Mouse (Mus musculus): ENCODE results near the gene Calm2.

DNA sequence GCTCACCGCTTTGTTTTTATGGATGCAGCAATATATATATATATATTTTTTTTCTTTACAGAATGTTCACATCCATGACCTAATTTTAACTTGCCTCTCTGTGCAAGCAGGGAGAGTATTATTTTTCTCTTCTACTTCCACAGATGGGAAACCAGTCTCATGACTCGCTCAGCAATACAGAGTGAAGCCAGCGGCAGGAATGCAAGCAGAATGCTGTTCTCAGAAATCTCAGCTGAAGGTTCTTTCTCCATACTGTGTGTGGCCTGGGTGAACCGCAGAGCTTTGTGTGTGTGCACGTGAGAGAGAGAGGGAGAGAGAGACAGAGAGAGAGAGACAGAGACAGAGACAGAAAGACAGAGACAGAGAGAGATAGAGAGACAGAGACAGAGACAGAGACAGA, 21.9 kb upstream of the Calm2 start:
- TF ChIP-seq CTCF (IDR thresholded peaks at IDR 0.05; ENCODE audit: borderline replicate concordance, insufficient read depth, low read depth, low read length) (no peak), POLR2A (IDR thresholded peaks at IDR 0.05; ENCODE audit: borderline replicate concordance, insufficient read depth, low read length) (no peak)

All from cerebellum, adult 2 months (tissue).